Mouse (Mus musculus): ENCODE data around the gene Itpr1.
A peak's percentile ranks its signal among the peaks of the same experiment; 100 is the strongest.

Gene Itpr1

GRCm38 (mm10) chr6:108524617-108525010, 311.7 kb downstream of the Itpr1 start:
- DNase-seq = no peak

- no peak for DNase-seq
These were observed 314.7 kb downstream of the Itpr1 start for GRCm38 (mm10) chr6:108527560-108527959.

- peak; percentile 36 for DNase-seq
These were observed 315.1 kb downstream of the Itpr1 start for GRCm38 (mm10) chr6:108527993-108528392.

GRCm38 (mm10) chr6:108529150-108529549, 316.3 kb downstream of the Itpr1 start:
- DNase-seq = no peak

GRCm38 (mm10) chr6:108530781-108531323, 318.0 kb downstream of the Itpr1 start:
- no peak for DNase-seq

- DNase-seq = peak; percentile 56
These were observed 318.7 kb downstream of the Itpr1 start for GRCm38 (mm10) chr6:108531324-108532311.

DNA sequence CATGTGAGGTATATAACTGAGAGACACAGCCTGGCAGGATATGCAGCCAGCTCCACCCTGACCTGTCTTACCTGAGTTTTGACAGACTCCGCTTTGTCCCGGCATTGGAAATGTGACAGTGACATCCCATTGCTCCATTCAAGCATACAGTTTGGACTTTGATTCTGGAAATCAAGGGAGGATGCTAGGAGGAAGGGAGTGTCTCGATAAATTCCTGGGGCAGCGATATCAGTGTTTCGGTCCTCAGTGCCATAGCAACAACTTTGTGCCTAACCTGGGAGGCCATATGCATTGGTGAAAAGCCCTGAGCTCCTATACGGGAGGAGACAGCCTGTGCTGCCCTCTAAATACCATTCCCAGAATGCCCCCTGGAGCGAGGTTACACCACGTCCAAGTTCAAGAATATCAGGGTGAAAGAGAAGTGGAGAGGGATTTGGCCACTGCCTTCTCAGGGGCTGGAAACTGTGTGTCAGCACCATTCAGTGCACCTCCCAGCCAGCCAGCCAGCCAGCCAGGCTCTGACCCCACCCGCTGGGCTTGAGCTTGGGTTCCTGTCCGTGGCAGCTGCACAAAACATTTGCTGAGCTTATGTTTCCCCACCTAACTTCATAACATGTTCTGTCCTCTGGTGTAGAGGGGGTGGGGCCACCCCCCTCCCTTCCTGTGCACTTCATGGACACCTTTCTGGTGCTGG, 319.7 kb downstream of the Itpr1 start:
- DNase-seq = peak; percentile 75

- DNase-seq = no peak
These were observed 321.2 kb downstream of the Itpr1 start for GRCm38 (mm10) chr6:108534139-108534538.

GRCm38 (mm10) chr6:108534596-108534995, 321.7 kb downstream of the Itpr1 start:
- DNase-seq = no peak

DNA sequence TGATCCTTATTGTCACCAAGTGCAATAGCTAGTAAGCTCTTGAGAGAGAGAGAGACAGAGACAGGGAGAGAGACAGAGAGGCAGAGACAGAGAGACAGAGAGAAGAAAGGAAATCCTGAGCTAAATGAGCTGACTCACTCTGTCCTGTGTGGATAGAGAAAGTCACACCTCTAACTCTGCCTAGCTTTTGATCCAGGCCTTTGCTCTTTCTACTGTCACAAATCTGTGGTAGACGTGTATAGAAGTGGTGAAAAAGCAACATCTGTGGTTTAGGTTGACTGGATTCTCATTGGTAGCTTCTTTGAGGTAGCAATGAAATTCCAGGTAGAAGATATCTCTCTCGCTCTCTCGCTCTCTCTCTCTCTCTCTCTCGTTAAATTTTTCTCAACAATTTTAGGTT, 322.4 kb downstream of the Itpr1 start:
- DNase-seq = no peak

DNA sequence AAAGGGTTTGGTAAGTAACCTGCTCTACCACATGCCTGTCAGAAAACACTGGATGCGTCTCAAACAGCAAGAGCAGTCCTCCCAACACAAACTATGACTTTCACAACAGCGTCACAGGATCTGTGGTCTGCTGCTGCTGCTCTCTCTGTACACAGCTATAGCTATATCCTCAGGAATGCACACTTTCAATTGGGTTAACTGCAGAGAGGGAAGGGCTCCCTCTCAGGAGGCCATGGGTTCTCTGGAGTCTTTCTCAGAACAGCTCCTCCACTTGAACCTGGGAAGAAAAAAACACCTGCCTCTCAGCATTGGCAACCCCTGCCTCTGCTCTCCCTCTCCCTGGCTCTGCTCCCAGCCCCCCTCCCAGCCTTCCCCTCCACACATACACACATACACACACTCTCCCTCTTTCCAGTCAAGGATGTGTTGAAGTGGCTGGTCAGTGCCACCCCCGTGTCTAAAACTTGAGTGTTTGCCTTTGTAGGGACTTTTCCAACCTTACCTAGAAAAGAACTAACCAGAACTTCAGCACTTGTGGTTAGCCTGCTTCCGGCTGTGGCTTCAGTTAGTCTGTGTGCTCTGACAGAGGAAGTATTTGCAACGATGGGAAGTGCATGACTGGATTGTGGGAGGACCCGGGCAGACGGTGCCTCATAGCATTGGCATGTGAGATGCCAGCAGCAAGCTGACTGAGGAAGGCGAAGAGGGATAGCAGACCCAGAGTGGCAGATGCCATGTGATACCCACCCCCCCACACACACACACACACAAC, 323.8 kb downstream of the Itpr1 start:
- peak; percentile 72 for DNase-seq

- DNase-seq = no peak
These were observed 325.5 kb downstream of the Itpr1 start for GRCm38 (mm10) chr6:108538406-108538805.

GRCm38 (mm10) chr6:108540441-108540840, 327.5 kb downstream of the Itpr1 start:
- no peak for DNase-seq

GRCm38 (mm10) chr6:108544917-108545316, 332.0 kb downstream of the Itpr1 start:
- no peak for DNase-seq

DNA sequence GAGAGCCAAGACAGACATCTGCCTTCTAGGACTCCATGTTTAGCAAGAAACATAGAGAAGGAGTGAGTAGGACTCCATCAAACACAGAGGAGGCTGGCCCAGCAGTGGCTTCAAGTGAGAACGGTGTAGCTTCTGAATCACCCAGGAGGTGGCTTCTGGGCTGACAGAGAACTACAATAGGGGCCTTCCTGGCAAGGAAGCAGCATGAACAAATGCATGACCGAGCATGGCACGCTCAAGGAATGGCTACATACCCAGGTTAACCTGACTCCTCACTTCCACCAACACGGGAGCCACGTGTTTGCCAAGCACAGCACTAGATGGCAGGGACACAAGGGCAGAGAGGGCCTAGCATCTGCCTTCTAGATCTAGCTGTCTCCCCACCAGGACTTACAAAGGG, 332.6 kb downstream of the Itpr1 start:
- no peak for DNase-seq

- no peak for DNase-seq
These were observed 335.5 kb downstream of the Itpr1 start for GRCm38 (mm10) chr6:108548413-108548812.

DNA sequence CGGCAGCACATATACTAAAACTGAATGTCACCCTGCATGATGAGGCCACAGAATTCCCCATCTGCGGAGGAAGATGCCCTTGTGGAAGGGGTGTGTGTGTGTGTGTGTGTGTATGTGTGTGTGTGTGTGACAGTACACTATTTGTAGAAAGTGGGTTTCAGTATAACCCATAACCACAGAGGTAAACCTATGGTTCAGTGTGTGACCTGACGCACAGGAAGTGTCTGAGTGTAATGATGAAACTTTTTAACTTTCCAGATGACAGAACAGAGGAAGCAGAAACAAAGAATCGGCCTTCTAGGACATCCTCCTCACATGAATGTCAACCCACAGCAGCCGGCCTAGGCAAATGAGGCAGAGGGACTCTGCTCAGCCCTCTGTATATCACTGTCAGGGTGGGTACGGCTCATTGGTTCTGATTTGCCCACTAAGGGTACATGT, 336.6 kb downstream of the Itpr1 start:
- no peak for DNase-seq

DNA sequence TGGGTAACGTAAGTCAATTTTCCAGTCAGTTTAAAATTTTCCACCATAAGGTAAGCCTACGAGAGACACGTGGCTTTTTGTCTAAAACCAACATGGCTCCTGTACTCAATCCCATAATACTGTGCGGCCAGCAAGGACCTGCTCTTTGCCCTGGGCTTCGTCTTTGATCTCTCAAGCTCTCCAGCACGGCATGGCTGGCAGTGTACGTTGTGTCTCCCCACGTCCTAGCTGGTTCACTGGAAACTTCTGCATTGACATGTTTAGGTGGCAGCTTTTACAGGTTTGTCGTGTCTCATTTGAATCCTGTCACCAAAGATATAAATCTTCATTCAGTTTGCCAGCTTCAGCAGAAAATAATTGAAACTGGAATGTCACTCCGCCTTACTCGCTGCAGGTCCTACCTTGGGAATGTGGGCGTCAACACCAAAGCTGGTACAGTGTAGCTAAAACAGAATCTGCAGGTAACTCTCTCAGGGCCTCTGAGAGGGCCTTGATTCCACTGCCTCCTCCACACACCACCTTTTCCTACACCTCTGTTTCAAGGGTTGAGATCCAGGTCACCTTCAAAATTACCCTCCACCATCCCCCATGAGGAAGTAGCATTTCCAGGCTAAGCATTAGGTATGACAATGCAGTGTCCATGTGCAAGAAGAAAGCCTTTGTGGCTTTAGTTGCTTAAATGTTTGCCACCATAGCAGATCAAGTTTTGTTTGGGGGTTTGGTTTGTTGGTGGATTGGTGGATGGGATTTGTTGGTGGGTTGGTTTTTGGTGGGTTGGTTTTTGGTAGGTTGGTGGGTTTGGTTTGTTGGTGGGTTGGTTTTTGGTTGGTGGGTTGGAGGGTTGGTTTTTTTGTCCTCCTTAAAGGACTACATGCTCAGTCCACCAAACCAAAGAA, 339.1 kb downstream of the Itpr1 start:
- DNase-seq = no peak

DNA sequence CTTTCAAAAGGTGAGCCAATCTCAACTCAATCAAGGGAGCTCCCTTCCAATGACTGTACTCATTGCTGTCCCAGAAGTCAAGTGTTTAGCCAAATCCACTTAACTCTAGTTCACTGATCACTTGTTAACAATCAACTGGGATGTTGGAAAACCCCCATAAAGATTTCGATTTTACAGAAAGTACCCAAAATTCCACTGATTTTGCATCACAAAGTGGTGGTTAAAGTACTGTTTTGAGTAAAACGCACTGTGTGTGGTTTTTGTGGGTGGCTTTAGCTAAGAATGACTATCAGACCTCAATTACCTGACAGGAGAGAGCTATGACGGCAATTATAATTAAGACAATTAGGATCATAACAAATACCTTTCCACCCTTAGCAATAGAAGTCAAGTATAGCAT, 340.1 kb downstream of the Itpr1 start:
- no peak for DNase-seq

GRCm38 (mm10) chr6:108553536-108553935, 340.6 kb downstream of the Itpr1 start:
- no peak for DNase-seq

GRCm38 (mm10) chr6:108554389-108554788, 341.5 kb downstream of the Itpr1 start:
- no peak for DNase-seq

- no peak for DNase-seq
These were observed 342.0 kb downstream of the Itpr1 start for GRCm38 (mm10) chr6:108554878-108555277.
